Mouse (Mus musculus) gastrocnemius, adult 2 months (tissue): ENCODE measurements around the gene Ptpn14. TPM values are rescaled to one million over a fixed set of nuclear protein-coding genes. Genes with fewer than 3 reads are reported as not detected.

ENCODE experiments used
- DNase-seq: peaks from one replicate; pipeline ENCODE4 v3.0.0; 2022
- H3K27ac ChIP-seq: fragments of 200-600 bp; 2 replicates; pipeline ENCODE4 v1.8.1; 2022; ENCODE audit warnings: mild to moderate bottlenecking
- H3K4me3 ChIP-seq: fragments of 200-600 bp; 2 replicates; pipeline ENCODE4 v1.8.1; 2022; ENCODE audit warnings: mild to moderate bottlenecking, moderate library complexity
- CTCF ChIP-seq: fragments of 200-600 bp; IDR thresholded peaks from 2 replicates; pipeline ENCODE4 v1.8.1; 2022; ENCODE audit warnings: antibody characterized with exemption, mild to moderate bottlenecking, moderate library complexity
- intact Hi-C: fragments of 180-260 bp; cut with DNase I; formaldehyde crosslinking; loops from one replicate; pipeline ENCODE4 v1.15.1; 2025
- total RNA-seq, 2 experiments: library from RNA; stranded (reverse); gene quantifications; 2 replicates each; pipeline ENCODE4 v1.2.3; 2021

Ptpn14 gene
- total RNA-seq, 2 experiments from 2014 or later: 9.3 to 15.1 TPM

DNA sequence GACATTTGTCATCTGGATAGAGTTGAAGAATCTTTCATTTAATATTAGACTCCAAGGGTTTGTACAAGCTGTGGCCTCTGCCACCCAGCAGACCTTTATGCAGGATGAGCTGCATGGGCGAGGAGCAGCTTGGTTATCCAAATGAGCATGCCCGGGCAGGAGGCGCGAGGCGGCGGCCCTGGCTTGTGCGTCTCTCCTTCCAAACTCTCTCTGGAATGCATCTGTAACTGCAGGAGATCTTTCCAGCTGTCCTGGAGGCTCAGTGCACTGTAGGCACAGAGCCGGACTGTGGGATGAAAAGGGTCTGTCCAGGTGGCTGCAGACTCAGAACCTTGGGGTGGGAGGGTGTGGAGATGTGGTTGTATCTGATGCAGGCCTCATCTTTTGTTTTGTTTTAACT lies 27.0 kb downstream of the Ptpn14 start:
- H3K27ac ChIP-seq: peak overlapping the region; percentile 46
- DNase-seq: peak; percentile 48
- intact Hi-C loops: loop anchor here (5.0 kb wide), 1 partner anchor 52 kb away; no protein-coding TSS in a partner anchor
- TF ChIP-seq CTCF: no peak
- no peak overlapping the region for H3K4me3 ChIP-seq

DNA sequence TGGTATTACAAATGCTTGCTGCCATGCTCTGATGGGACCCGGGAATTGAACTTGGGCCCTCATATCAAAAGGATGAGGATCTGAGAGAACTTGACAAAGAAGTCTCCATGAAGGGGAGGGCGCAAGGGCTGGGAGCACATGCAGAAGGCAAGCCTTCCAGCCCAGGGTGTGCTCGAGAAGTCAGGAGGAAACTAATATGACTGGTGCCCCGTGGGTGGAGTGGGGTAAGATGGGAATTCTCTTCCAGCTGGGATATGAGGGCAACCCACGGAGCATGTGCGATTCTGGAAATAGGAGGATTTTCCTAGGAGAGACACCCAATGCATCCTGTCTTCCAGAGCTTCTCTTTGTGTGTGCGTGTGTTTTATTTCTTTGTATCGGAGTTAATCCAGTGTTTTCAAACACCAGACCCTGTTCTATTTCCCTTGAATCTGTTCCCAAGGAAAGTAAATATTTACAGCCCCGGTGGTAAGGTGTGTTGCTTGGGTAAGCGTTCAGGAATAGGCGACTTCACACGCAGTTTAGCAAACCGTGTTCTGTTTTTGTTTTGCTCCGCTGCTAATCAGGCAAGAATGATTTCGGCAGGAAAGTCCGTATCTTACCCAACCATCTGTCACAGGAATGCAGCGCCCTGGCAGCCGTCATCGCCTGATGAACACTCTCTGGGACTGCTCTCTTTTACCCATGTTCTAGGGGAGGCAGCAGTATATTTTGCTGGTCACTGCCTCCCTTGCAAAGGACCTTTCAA lies 28.4 kb downstream of the Ptpn14 start:
- intact Hi-C loops: loop anchor here (5.0 kb wide), 1 partner anchor 51 kb away; no protein-coding TSS in a partner anchor
- peak overlapping the region; percentile 23 for H3K4me3 ChIP-seq
- H3K27ac ChIP-seq: peak overlapping the region; percentile 46
- TF ChIP-seq CTCF: no peak
- DNase-seq: no peak

DNA sequence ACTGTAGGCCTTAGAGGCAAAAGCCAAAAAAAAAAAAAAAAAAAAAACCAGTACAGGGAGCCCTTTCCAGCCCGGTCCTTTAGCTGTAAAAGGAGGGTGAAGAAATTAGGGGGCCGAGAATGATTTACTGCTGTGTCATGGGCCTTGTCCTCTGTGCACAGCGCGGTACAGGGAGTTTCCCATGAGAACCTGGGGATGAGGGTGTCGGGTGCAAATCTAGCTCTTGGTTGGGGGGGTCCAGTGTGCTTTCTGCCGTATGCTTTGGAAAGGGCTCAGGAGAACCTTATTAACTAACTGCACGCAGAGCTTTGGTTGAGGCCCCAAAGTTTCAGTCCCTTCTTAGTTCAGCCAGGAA lies 29.0 kb downstream of the Ptpn14 start:
- H3K4me3 ChIP-seq: 0 out of 2 replicates have a peak overlapping the region, but pooled peaks have one; percentile 23
- no peak for DNase-seq
- peak overlapping the region; percentile 46 for H3K27ac ChIP-seq
- intact Hi-C loops: loop anchor here (5.0 kb wide), 1 partner anchor 50 kb away; no protein-coding TSS in a partner anchor
- TF ChIP-seq CTCF: no peak

DNA sequence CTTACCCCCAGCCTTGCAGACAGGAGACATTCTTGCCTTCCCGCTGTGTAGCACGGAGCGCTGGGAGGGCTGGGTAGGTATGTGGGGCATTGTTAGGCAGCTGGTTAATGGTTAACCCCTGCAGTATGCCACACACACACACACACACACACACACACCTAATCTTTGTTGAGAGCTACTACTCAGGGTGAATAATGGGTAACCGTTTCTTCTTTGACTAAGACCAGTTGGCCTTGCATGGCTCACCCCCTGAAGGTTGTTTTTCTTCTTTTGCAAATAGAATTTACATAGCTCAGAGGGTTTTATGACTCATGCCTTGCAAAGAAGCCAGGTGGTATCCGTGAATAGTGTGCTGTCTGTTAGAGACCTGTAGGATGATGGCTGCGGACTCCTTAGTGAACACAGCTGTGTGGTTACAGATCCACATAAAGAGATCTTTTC lies 33.5 kb downstream of the Ptpn14 start:
- H3K4me3 ChIP-seq: no peak overlapping the region
- H3K27ac ChIP-seq: no peak overlapping the region
- TF ChIP-seq CTCF: no peak
- DNase-seq: no peak
- intact Hi-C loops: no loop called here

DNA sequence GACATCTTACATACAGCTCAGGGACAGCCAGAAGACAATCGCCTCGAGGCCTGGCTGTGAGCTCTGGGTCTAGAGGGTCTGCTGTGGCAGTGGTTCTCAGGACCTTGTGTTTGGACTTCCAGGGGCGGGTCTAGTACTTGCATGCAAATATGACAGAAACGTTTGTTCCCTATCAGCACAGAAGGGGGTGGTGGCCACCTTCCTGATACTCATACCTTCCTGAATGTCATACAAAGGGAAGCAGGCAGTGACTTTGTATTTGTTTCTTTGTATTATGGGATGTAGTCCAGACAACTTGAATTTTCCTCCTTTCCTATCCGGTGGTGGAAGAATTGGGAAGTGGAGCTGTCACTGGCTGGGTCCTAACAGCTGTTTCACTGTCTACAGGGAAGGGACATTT lies 36.2 kb downstream of the Ptpn14 start:
- Histone ChIP-seq H3K4me3 (no peak overlapping the region), H3K27ac (0 out of 2 replicates have a peak overlapping the region, but pooled peaks have one; percentile 16)
- intact Hi-C loops: loop anchor here (2.0 kb wide), 1 partner anchor 35 kb away; the partner anchor contains the start of gene Ptpn14
- no peak for DNase-seq
- no peak for TF ChIP-seq CTCF

DNA sequence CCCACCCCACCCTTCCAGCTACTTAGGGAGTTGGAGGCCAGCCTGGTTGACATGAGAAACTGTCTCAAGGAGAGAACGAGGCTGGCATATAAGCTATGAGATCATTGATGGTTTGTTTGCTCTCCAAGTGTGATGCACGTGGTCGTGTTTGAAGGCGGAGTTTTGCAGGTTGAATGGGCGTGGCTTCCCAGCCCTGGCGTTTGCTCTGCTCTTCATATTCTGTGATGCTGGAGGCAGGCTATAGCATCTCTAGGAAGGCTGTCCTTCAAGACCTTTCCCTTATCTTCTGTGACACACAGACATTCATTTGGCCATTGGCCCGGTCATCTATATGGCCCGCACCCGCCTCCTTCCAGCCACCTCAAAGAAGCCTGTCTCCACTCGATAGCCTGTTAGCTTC lies 39.1 kb downstream of the Ptpn14 start:
- intact Hi-C loops: no loop called here
- no peak for TF ChIP-seq CTCF
- Histone ChIP-seq H3K27ac (no peak overlapping the region), H3K4me3 (no peak overlapping the region)
- no peak for DNase-seq

DNA sequence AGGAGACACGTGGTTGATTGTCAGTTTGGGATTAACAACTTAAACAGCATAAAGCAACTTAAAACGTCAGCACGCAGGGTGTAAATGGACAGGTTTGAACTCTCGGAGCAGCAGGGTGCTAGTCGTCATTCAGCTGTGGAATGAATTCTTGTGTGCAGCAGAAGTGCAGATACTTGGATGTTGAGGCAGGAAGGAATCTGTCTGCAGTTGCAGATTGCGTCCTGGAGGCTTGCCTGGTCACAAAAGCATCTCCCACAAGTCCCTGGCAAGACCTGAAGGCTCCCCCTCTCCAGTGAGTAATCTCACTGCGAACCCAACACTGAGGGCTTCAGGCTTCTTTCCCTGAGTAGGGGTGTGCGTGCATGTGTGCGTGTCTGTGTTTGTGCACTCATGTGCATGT lies 39.8 kb downstream of the Ptpn14 start:
- no peak for DNase-seq
- Histone ChIP-seq H3K27ac (no peak overlapping the region), H3K4me3 (no peak overlapping the region)
- intact Hi-C loops: no loop called here
- no peak for TF ChIP-seq CTCF

DNA sequence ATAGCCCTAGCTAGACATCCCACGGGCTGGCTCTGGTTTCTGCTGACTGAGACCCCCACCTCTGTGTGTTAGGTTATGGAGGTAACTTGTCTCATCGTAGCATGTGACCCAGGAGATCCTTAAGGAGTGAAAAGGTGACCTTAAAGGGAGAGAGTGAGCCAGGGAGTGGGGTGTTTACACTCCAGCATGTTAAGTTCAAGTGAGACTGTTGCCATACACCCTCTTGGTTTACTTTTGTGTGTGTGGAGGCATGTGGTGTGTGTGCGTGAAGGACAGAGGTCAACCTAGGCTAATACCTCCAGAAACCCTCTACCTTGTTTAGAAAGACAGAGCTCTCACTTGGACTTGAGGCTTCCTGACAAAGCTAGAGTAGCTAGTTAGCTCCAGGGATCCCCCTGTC lies 42.4 kb downstream of the Ptpn14 start:
- H3K27ac ChIP-seq: peak overlapping the region; percentile 44
- no peak for DNase-seq
- intact Hi-C loops: no loop called here
- H3K4me3 ChIP-seq: no peak overlapping the region
- TF ChIP-seq CTCF: no peak

DNA sequence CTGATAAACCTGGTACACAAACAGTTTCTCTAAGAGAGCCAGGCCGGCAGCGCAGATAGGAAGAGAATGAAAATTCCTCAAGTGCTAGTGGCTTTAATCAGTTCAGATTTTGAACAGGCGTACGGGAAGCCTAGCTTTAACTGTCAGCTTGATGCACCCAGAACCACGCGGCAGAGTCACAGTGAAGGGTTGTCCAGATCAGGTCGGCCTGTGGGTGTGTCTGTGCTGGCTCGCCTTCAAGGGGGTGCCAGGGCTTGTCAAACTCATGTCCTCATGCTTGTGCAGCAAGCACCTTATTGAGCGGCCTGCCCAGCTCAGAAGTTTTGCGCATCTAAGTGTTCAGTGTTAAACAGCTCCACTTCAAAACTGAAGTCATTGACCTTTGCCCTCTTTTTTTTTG lies 44.6 kb downstream of the Ptpn14 start:
- intact Hi-C loops: no loop called here
- no peak for TF ChIP-seq CTCF
- no peak overlapping the region for H3K4me3 ChIP-seq
- DNase-seq: no peak
- no peak overlapping the region for H3K27ac ChIP-seq

DNA sequence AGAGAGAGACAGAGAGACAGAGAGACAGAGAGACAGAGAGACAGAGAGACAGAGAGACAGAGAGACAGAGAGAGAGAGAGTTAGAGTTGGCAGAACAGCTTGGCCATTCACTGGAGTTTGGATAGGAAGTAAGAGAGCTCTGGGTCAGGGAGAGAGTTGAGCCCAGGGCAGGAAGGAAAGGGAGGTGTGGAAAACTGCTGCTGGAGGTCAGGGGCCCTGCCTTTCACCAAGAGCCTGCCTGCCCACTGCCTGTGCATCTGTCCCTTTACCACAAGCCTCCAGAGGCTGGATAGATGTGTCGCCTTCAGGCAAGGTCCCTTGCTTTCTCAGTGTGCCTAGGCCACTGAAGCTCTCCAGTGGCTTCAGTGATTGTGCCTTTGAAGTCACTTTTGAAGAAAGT lies 46.7 kb downstream of the Ptpn14 start:
- no peak for DNase-seq
- peak overlapping the region; percentile 50 for H3K4me3 ChIP-seq
- peak overlapping the region; percentile 53 for H3K27ac ChIP-seq
- no peak for TF ChIP-seq CTCF
- intact Hi-C loops: no loop called here

DNA sequence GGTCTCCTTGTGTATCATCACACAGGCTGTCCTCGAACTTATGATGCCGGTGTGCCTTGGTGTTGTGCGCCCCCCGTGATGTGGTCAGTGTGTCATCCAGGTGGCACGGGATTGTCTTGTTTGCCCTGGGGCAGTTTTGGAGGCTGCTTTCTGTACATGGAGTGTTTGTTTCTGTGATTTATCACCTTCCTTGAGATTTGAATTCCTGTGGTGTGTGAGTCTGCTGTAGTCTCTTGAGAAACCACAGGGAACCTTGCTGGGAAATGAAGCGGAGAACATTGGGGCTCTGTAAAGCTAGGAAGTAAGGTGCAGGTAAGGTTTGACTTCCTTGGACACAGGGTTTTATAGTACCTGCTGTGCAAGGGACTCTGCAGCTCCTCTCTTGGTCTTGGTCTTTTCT lies 49.1 kb downstream of the Ptpn14 start:
- TF ChIP-seq CTCF: no peak
- DNase-seq: no peak
- Histone ChIP-seq H3K27ac (no peak overlapping the region), H3K4me3 (no peak overlapping the region; the same call in 1 of the 2 replicates)
- intact Hi-C loops: no loop called here

DNA sequence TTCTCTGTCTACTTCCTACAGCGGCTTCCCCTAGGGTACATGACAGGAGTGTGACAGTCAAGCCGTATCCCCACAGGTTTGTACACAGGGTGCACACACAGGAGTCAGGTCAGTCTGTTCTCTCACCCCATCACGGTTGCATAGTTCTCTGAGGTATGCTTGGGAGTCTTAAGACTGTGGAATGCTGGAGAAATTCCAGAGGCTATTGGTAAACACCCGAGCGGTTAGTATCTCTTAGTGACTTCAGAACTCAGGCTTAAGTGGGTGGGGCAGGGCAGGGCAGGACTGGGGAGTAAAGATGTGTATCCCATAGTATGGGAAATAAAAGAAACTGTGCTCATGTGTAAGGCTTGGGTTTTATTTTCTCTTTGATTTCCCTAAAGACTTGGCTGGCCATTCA lies 50.3 kb downstream of the Ptpn14 start:
- intact Hi-C loops: no loop called here
- TF ChIP-seq CTCF: no peak
- Histone ChIP-seq H3K4me3 (no peak overlapping the region), H3K27ac (no peak overlapping the region)
- DNase-seq: no peak

DNA sequence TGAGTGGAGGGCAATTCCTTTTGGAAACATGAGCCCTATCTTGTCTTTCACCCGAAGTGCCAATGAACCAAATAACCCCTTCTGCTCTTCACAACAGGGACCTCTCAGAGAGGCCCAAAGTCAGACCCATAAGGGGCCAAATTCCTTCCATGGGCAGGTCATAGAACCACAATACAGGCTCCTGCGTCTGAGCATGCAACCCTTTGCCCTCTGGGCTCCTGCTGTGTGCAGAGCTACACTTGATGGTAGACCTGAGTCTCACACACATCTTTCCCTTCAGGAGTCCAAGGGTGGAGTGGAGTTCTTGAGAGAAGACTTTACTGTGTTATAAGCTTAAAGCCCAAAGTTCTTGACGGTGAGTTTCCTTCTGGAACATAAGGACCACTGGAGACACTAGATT lies 51.2 kb downstream of the Ptpn14 start:
- no peak for DNase-seq
- no peak for TF ChIP-seq CTCF
- intact Hi-C loops: no loop called here
- no peak overlapping the region for H3K4me3 ChIP-seq
- H3K27ac ChIP-seq: no peak overlapping the region
